Mouse (Mus musculus): ENCODE data around the gene Olfr1099.

Gene Olfr1099

GRCm38 (mm10) chr2:86960593-86960992 is at the start of gene Olfr1099:
Gene Olfr1099, minus strand, starts transcription at chr2:86960693.
- no peak for DNase-seq (ENCODE audit: low read depth, low spot score)

GRCm38 (mm10) chr2:86998098-86998497 is 37.6 kb upstream of the Olfr1099 start, which contains the start of gene Olfr1102:
Gene Olfr1102, plus strand, starts transcription at chr2:86998398.
- no peak for DNase-seq (ENCODE audit: low read depth, low spot score)

- DNase-seq (ENCODE audit: low read depth, low spot score), result no peak
Measured at GRCm38 (mm10) chr2:86991121-86991520, 30.6 kb upstream of the Olfr1099 start, which contains the start of gene Olfr1101. Gene Olfr1101, minus strand, starts transcription at chr2:86991221.

GRCm38 (mm10) chr2:86979854-86980253 is 19.4 kb upstream of the Olfr1099 start, which contains the start of gene Olfr1100:
Gene Olfr1100, minus strand, starts transcription at chr2:86979954.
- DNase-seq (ENCODE audit: low read depth, low spot score), result no peak

DNA sequence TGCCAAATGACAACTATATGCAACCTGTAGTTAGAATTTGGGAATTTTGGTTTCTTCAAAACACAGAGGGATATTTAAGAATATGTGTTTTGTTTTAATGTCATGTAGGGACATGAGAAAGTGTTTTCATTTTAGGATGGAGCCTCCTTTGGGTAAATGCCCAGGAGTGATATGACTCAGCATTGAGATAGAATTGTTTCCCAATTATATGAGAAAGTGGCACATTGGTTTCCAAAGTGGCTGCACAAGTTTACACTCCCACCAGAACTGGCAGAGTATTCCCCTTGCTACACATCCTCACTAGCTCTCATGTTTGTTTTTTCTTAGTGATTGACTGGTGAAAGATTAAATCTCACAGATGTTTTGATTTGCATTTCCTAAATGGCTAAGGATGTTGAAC is 33.9 kb downstream of the Olfr1099 start:
- no peak for DNase-seq (ENCODE audit: low read depth, low spot score)

GRCm38 (mm10) chr2:86924445-86924844 is 36.0 kb downstream of the Olfr1099 start, which contains the start of gene Olfr1098:
Gene Olfr1098, minus strand, starts transcription at chr2:86924545.
- DNase-seq (ENCODE audit: low read depth, low spot score), result no peak

- DNase-seq (ENCODE audit: low read depth, low spot score), result no peak
Measured at GRCm38 (mm10) chr2:86905647-86906046, 54.8 kb downstream of the Olfr1099 start.
